In genomic region chr8:124435707-124436243, GRCm38 (mm10) we compare ENCODE assay signal across 13 mouse cellular contexts. TPM values are rescaled to one million over a fixed set of nuclear protein-coding genes. Genes with fewer than 3 reads are reported as not detected.
"Had no signal": no experiment of that assay in that cellular context is flagged by ENCODE, and none has a peak within 500 bp of the region (broad histone marks: within the 10 kb centered on the region; RNA-seq: fewer than 3 reads in every experiment).

No protein-coding gene starts in this region.

- H3K4me2 ChIP-seq: kidney, embryonic 15.5 days; limb, embryonic 12.5 days; liver, embryonic 13.5 days; lung, embryonic 15.5 days had no signal

- H3K9ac ChIP-seq: kidney, embryonic 15.5 days; limb, embryonic 12.5 days; liver, embryonic 13.5 days; liver, postnatal 0 days; lung, embryonic 15.5 days had no signal

- DNase-seq: kidney, postnatal 14 days; layer of hippocampus, adult 9-11 months; liver; liver, embryonic 13.5 days; liver, postnatal 0 days; right cerebral cortex, adult 18-20 months; right cerebral cortex, postnatal 25 days; thymus, postnatal 4 days had no signal

- ATAC-seq: liver, postnatal 0 days; midbrain, embryonic 13.5 days had no signal

- H3K36me3 ChIP-seq: kidney, embryonic 15.5 days; limb, embryonic 12.5 days; liver, embryonic 13.5 days; lung, embryonic 15.5 days; midbrain, embryonic 13.5 days had no signal

- H3K27ac ChIP-seq: kidney, embryonic 15.5 days; limb, embryonic 12.5 days; liver, embryonic 13.5 days; lung, embryonic 15.5 days had no signal

- H3K4me3 ChIP-seq: kidney, embryonic 15.5 days; limb, embryonic 12.5 days; liver, embryonic 13.5 days; lung, embryonic 15.5 days; midbrain, embryonic 13.5 days had no signal

- H3K9me3 ChIP-seq: kidney, embryonic 15.5 days; limb, embryonic 12.5 days; liver, embryonic 13.5 days; lung, embryonic 15.5 days; midbrain, embryonic 13.5 days had no signal

RNA-seq across cellular contexts. Expression of gene Pgbd5, which starts 3.7 kb away (rescaled TPM):
- total RNA-seq: megakaryocyte progenitor cell, adult 5-6 weeks had no signal
